Mouse (Mus musculus) liver, embryonic 14.5 days (tissue): ENCODE results near the gene Pdia2. TPM values are rescaled to one million over a fixed set of nuclear protein-coding genes. Genes with fewer than 3 reads are reported as not detected.
A peak's percentile ranks its signal among the peaks of the same experiment; 100 is the strongest.

Experiments used
- ATAC-seq: fragments of 200-750 bp; cut with Nextera tagmentation; 2 replicates; pipeline ENCODE4 v1.8.0; 2017; ENCODE audit warnings: moderate number of reproducible peaks, mild to moderate bottlenecking, moderate library complexity; ENCODE audit not compliant: insufficient read depth
- DNase-seq, 3 experiments: peaks; one replicate each; pipeline ENCODE4 v3.0.0-alpha.2; 2012 to 2013; ENCODE audit warnings: low read depth in 3 of 3, low spot score in 3 of 3
- H3K27ac ChIP-seq: fragments of 300-500 bp; sonication (generic); 2 replicates; pipeline ENCODE4 v1.5.1; 2014; ENCODE audit warnings: moderate library complexity, mild to moderate bottlenecking, control low read depth, inconsistent platforms
- H3K27me3 ChIP-seq: fragments of 300-500 bp; sonication (generic); 2 replicates; pipeline ENCODE4 v1.6.1; 2014; ENCODE audit warnings: mild to moderate bottlenecking, low read length, moderate library complexity; ENCODE audit not compliant: control insufficient read depth, insufficient read depth
- H3K36me3 ChIP-seq: fragments of 300-500 bp; sonication (generic); replicated peaks from 2 replicates; pipeline ENCODE4 v1.6.1; 2014; ENCODE audit warnings: low read depth; ENCODE audit not compliant: control insufficient read depth, insufficient read depth
- H3K4me1 ChIP-seq, 2 experiments: fragments of 200-500 bp in 1 of 2; fragments of 300-500 bp in 1 of 2; sonication (generic) in 1 of 2; replicated peaks; 2 replicates each; pipeline ENCODE4 v1.6.1; 2012 to 2014; ENCODE audit warnings: antibody characterized with exemption in 1 of 2, inconsistent platforms in 1 of 2, low read length in 1 of 2; ENCODE audit not compliant: control insufficient read depth in 2 of 2, insufficient read depth in 2 of 2
- H3K4me2 ChIP-seq: fragments of 300-500 bp; sonication (generic); 2 replicates; pipeline ENCODE4 v1.6.1; 2014; ENCODE audit warnings: low read depth, mild to moderate bottlenecking, control low read depth, moderate library complexity
- H3K4me3 ChIP-seq, 2 experiments: fragments of 200-500 bp in 1 of 2; fragments of 300-500 bp in 1 of 2; sonication (generic) in 1 of 2; 2 replicates each; pipeline ENCODE4 v1.5.1; 2012 to 2014; ENCODE audit warnings: low read depth in 2 of 2, low read length in 2 of 2, mild to moderate bottlenecking in 2 of 2, control low read depth in 1 of 2, inconsistent platforms in 1 of 2, moderate library complexity in 1 of 2; ENCODE audit not compliant: insufficient read depth in 1 of 2
- H3K9ac ChIP-seq: fragments of 300-500 bp; sonication (generic); replicated peaks from 2 replicates; pipeline ENCODE4 v1.6.1; 2014; ENCODE audit warnings: mild to moderate bottlenecking, control low read depth, moderate library complexity
- H3K9me3 ChIP-seq: fragments of 300-500 bp; sonication (generic); 2 replicates; pipeline ENCODE4 v1.6.1; 2016; ENCODE audit warnings: low read length, mixed read lengths; ENCODE audit not compliant: control insufficient read depth
- CTCF ChIP-seq: IDR thresholded peaks from 2 replicates; pipeline ENCODE4 v1.5.1; 2016; ENCODE audit warnings: antibody characterized with exemption, low read depth, control low read depth
- EP300 ChIP-seq: IDR thresholded peaks from 2 replicates; pipeline ENCODE4 v1.6.1; 2016; ENCODE audit warnings: antibody characterized with exemption, low read depth
- WGBS: fragments of 180-500 bp; shearing (Covaris S2); extraction: QIAGEN DNeasy Blood & Tissue Kit; methylation state at CpG from one replicate; pipeline ENCODE4 v1.1.7; 2014; ENCODE audit not compliant: insufficient replicate concordance; 5-methylcytosine and 5-hydroxymethylcytosine counted together
- polyA plus RNA-seq, 2 experiments: library from polyadenylated mRNA; depleted of rRNA in 1 of 2; stranded (reverse) in 1 of 2; unstranded in 1 of 2; fragments of >200 nt; fragmentation: Nextera tagmentation in 1 of 2; extraction: Ambion mirVana in 1 of 2; gene quantifications; 2 replicates each; pipeline versions ENCODE4 v1.2.1 to v1.2.3; 2012 to 2014

Gene Pdia2
- polyA plus RNA-seq, 2 experiments: 25.9 to 86.6 TPM

GRCm38 (mm10) chr17:26240120-26240790 is 41.4 kb upstream of the Pdia2 start:
- Histone ChIP-seq H3K4me1 (peaks cover 15 to 43% of the 10 kb centered on the region in 2 experiments), H3K36me3 (no peaks in the 10 kb centered on the region), H3K9ac (no peak overlapping the region), H3K27ac (peak overlapping the region; percentile 25), H3K27me3 (no peaks in the 10 kb centered on the region), H3K4me2 (peak overlapping the region; percentile 6; the same call in 1 of the 2 replicates), H3K9me3 (no peaks in the 10 kb centered on the region), H3K4me3 (no peak overlapping the region)
- DNase-seq (no peak), ATAC-seq (no peak)
- TF ChIP-seq EP300 (peak; percentile 37; the same call in 1 of the 2 replicates), CTCF (no peak)
- WGBS: 10% methylated on average over 6 of the region's 6 CpGs

- Histone ChIP-seq H3K9ac (no peak overlapping the region), H3K27me3 (no peaks in the 10 kb centered on the region), H3K4me2 (peak overlapping the region; percentile 6; the same call in 1 of the 2 replicates), H3K4me1 (peaks cover 15 to 47% of the 10 kb centered on the region in 2 experiments), H3K4me3 (no peak overlapping the region), H3K36me3 (no peaks in the 10 kb centered on the region), H3K27ac (peak overlapping the region; percentile 32; the same call in 1 of the 2 replicates), H3K9me3 (no peaks in the 10 kb centered on the region)
- WGBS: 35% methylated on average over 2 of the region's 2 CpGs
- no peak for ATAC-seq
- DNase-seq: no peak
- TF ChIP-seq CTCF: no peak
- TF ChIP-seq EP300: no peak
These were observed 40.7 kb upstream of the Pdia2 start for GRCm38 (mm10) chr17:26239551-26239950.

- no peak overlapping the region for H3K4me2 ChIP-seq
- H3K36me3 ChIP-seq: no peaks in the 10 kb centered on the region
- H3K4me3 ChIP-seq: no peak overlapping the region
- no peaks in the 10 kb centered on the region for H3K9me3 ChIP-seq
- H3K27ac ChIP-seq: no peak overlapping the region
- no peak for TF ChIP-seq EP300
- TF ChIP-seq CTCF: no peak
- DNase-seq (no peak), ATAC-seq (peak; percentile 42; the same call in 1 of the 2 replicates)
- 34% methylated on average over 10 of the region's 10 CpGs for WGBS
- H3K9ac ChIP-seq: no peak overlapping the region
- peaks cover 12 to 36% of the 10 kb centered on the region in 2 experiments for H3K4me1 ChIP-seq
- H3K27me3 ChIP-seq: no peaks in the 10 kb centered on the region
These were observed 38.8 kb upstream of the Pdia2 start for GRCm38 (mm10) chr17:26237667-26238066.

GRCm38 (mm10) chr17:26235077-26235815 is 36.4 kb upstream of the Pdia2 start:
- Histone ChIP-seq H3K36me3 (no peaks in the 10 kb centered on the region), H3K9me3 (no peaks in the 10 kb centered on the region), H3K27ac (no peak overlapping the region), H3K27me3 (no peaks in the 10 kb centered on the region), H3K4me1 (peaks cover 9 to 24% of the 10 kb centered on the region in 2 experiments), H3K9ac (no peak overlapping the region), H3K4me3 (no peak overlapping the region), H3K4me2 (no peak overlapping the region)
- 33% methylated on average over 13 of the region's 13 CpGs for WGBS
- TF ChIP-seq CTCF: no peak
- no peak for TF ChIP-seq EP300
- DNase-seq (no peak), ATAC-seq (no peak)

GRCm38 (mm10) chr17:26234386-26234785 is 35.5 kb upstream of the Pdia2 start:
- no peak for TF ChIP-seq CTCF
- TF ChIP-seq EP300: no peak
- Histone ChIP-seq H3K27me3 (no peaks in the 10 kb centered on the region), H3K9ac (no peak overlapping the region), H3K9me3 (no peaks in the 10 kb centered on the region), H3K36me3 (no peaks in the 10 kb centered on the region), H3K4me3 (no peak overlapping the region), H3K27ac (no peak overlapping the region), H3K4me2 (no peak overlapping the region), H3K4me1 (peaks cover 0 to 16% of the 10 kb centered on the region in 2 experiments; a peak in 3 of 4 replicates)
- ATAC-seq (no peak), DNase-seq (no peak)
- 82% methylated on average over 8 of the region's 8 CpGs for WGBS
